13 mouse cellular contexts compared by ENCODE assay signal in the genomic region with DNA sequence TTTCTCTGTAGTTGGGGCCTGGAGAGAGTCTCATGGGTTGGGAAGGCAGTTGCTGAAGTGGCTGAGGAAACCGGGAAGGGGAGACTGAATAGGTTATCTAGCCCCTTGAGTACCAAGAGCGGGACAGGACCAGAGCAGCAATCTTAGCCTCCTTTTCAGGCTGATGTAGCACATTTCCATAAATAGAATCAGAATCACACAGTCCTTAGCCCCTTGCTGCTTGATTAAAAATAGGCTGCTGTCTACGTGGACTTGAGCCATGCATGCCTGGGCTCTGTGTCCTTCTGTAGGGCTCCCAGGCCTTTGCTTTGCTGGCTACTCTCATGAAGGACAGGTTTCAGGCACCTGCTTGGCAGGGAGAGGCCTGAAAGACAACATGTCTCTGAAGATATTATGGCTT. TPM values are rescaled to one million over a fixed set of nuclear protein-coding genes. Genes with fewer than 3 reads are reported as not detected.
DNase-seq lines count a peak whose midpoint lies in the region; ATAC-seq and TF ChIP-seq lines count a peak whose summit lies in the region.
"Had no signal": no experiment of that assay in that cellular context is flagged by ENCODE, and none has a peak within 500 bp of the region (broad histone marks: within the 10 kb centered on the region; RNA-seq: fewer than 3 reads in every experiment).

No protein-coding gene starts in this region.

- intact Hi-C loops in heart, postnatal 10 days (cut with DNase I) = no loop called here

- no peak for ATAC-seq in midbrain, postnatal 0 days (ENCODE audit: low FRiP score)

- H3K9ac ChIP-seq in midbrain, postnatal 0 days (replicated peaks; ENCODE audit: low read length, poor library complexity, severe bottlenecking) = no peak overlapping the region
- H3K9ac ChIP-seq: hindbrain, embryonic 15.5 days; liver, postnatal 0 days had no signal

- H3K27me3 ChIP-seq in midbrain, embryonic 10.5 days (ENCODE audit: low read depth, poor library complexity, severe bottlenecking) = no peaks in the 10 kb centered on the region
- no peaks in the 10 kb centered on the region for H3K27me3 ChIP-seq in midbrain, postnatal 0 days (ENCODE audit: insufficient read depth, low read length)
- H3K27me3 ChIP-seq in myocyte (ENCODE audit: control insufficient read depth, insufficient read depth, insufficient read length) = no peaks in the 10 kb centered on the region
- H3K27me3 ChIP-seq: hindbrain, embryonic 15.5 days had no signal

- peak; percentile 10 for DNase-seq in adrenal gland, postnatal 10 days
- DNase-seq in adrenal gland, postnatal 36 days = no peak
- no peak for DNase-seq in midbrain, embryonic 10.5 days (ENCODE audit: low spot score)
- no peak for DNase-seq in midbrain, postnatal 0 days (ENCODE audit: low spot score)
- peak; percentile 63 to 77 for DNase-seq in heart, postnatal 10 days
- no peak for DNase-seq in right cerebral cortex, postnatal 25 days
- DNase-seq in left cerebral cortex, adult 9 months (ENCODE audit: low spot score in 2 of 2) = no peak
- DNase-seq: cerebellum, adult 8-10 months; liver, postnatal 0 days had no signal

- H3K4me2 ChIP-seq in midbrain, postnatal 0 days (ENCODE audit: low read depth, low read length, poor library complexity, severe bottlenecking) = no peak overlapping the region
- H3K4me2 ChIP-seq in myocyte (ENCODE audit: low read depth) = peak overlapping the region; percentile 38
- H3K4me2 ChIP-seq: hindbrain, embryonic 15.5 days had no signal

- peaks cover 46% of the 10 kb centered on the region for H3K4me1 ChIP-seq in midbrain, embryonic 10.5 days
- peaks cover 7% of the 10 kb centered on the region; the same call in 1 of the 2 replicates for H3K4me1 ChIP-seq in midbrain, postnatal 0 days (ENCODE audit: insufficient read depth, low read length)

- no peaks in the 10 kb centered on the region for H3K79me2 ChIP-seq in myocyte (ENCODE audit: control insufficient read depth, insufficient read depth)

- no peak overlapping the region for H3K4me3 ChIP-seq in midbrain, embryonic 10.5 days
- no peak overlapping the region for H3K4me3 ChIP-seq in midbrain, postnatal 0 days (ENCODE audit: low read depth, low read length)
- no peak overlapping the region for H3K4me3 ChIP-seq in myocyte
- H3K4me3 ChIP-seq: hindbrain, embryonic 15.5 days had no signal

- WGBS in midbrain, embryonic 10.5 days = 81% methylated on average over 3 of the region's 3 CpGs
- 31% methylated on average over 3 of the region's 3 CpGs for WGBS in midbrain, postnatal 0 days

- TF ChIP-seq POLR2A in myocyte (IDR thresholded peaks at IDR 0.05; ENCODE audit: insufficient read length, low read depth) = no peak

- no peaks in the 10 kb centered on the region for H3K9me3 ChIP-seq in midbrain, embryonic 10.5 days (replicated peaks)
- no peaks in the 10 kb centered on the region for H3K9me3 ChIP-seq in midbrain, postnatal 0 days (ENCODE audit: low read length)
- H3K9me3 ChIP-seq: hindbrain, embryonic 15.5 days had no signal

- H3K27ac ChIP-seq in midbrain, embryonic 10.5 days (replicated peaks) = peak overlapping the region; percentile 60; the same call in 1 of the 2 replicates
- H3K27ac ChIP-seq in midbrain, postnatal 0 days (ENCODE audit: low read depth, low read length) = no peak overlapping the region
- H3K27ac ChIP-seq: kidney, postnatal 0 days had no signal

- no peak for TF ChIP-seq CTCF in midbrain, postnatal 0 days (IDR thresholded peaks at IDR 0.05)

- no peaks in the 10 kb centered on the region for H3K36me3 ChIP-seq in midbrain, embryonic 10.5 days
- no peaks in the 10 kb centered on the region for H3K36me3 ChIP-seq in midbrain, postnatal 0 days (ENCODE audit: insufficient read depth, low read length)
- no peaks in the 10 kb centered on the region for H3K36me3 ChIP-seq in myocyte (ENCODE audit: control insufficient read depth, insufficient read depth)
- H3K36me3 ChIP-seq: G1E; hindbrain, embryonic 15.5 days had no signal

- H3ac ChIP-seq in myocyte (ENCODE audit: control insufficient read depth, insufficient read length) = no peak overlapping the region

TF ChIP-seq in myocyte, 11 proteins besides CTCF, POLR2A, EP300 and RAD21:
- TF ChIP-seq MYOG (IDR thresholded peaks at IDR 0.05; ENCODE audit: control insufficient read depth in 1 of 3, insufficient read depth in 1 of 3, insufficient read length in 2 of 3, low read depth in 2 of 3) (no peak), MYOD1 (IDR thresholded peaks at IDR 0.05; ENCODE audit: control insufficient read depth in 1 of 3, insufficient read length in 2 of 3, low read depth in 2 of 3) (no peak), SRF (IDR thresholded peaks at IDR 0.05; ENCODE audit: control insufficient read depth, insufficient read length, low read depth) (no peak), CEBPB (IDR thresholded peaks at IDR 0.05; ENCODE audit: insufficient read depth, poor library complexity, severe bottlenecking) (no peak), REST (IDR thresholded peaks at IDR 0.05; ENCODE audit: insufficient read depth, insufficient read length) (no peak), MAX (IDR thresholded peaks at IDR 0.05; ENCODE audit: low read depth) (no peak), E2F4 (IDR thresholded peaks at IDR 0.05; ENCODE audit: insufficient read depth) (no peak), TCF12 (IDR thresholded peaks at IDR 0.05; ENCODE audit: insufficient read depth, poor library complexity, severe bottlenecking) (no peak), TCF3 (IDR thresholded peaks at IDR 0.05; ENCODE audit: insufficient read length, low read depth) (no peak), USF1 (IDR thresholded peaks at IDR 0.05; ENCODE audit: low read depth) (no peak), POLR2AphosphoS2 (IDR thresholded peaks at IDR 0.05; ENCODE audit: insufficient read length, low read depth) (no peak)

RNA-seq across cellular contexts. Expression of gene Pbx1, which starts 44.8 kb away (rescaled TPM):
- 100 to 1,000 TPM; 117 to 131 TPM for total RNA-seq in adrenal gland, postnatal 10 days (2021)
- 100 to 1,000 TPM; 162 to 190 TPM for total RNA-seq in adrenal gland, postnatal 36 days (2021)
- polyA plus RNA-seq in midbrain, embryonic 10.5 days (2016; fragmentation: Nextera tagmentation; extraction: Ambion mirVana) = 34.9 and 42.3 TPM in 2 replicates
- 83.4 and 104 TPM in 2 replicates for total RNA-seq in midbrain, postnatal 0 days (2014; rRNA removed)
- polyA plus RNA-seq in midbrain, postnatal 0 days (2015; fragmentation: Nextera tagmentation; extraction: Ambion mirVana) = 50.6 and 57.6 TPM in 2 replicates
- 10 to 100 TPM; 67.4 to 78.3 TPM for total RNA-seq in heart, postnatal 10 days (2021)
- polyA plus RNA-seq in myocyte (2012; fragmentation: generic; extraction: Trizol) = 11.4 TPM
- polyA plus RNA-seq: G1E had no signal

Comparison
In these comparisons a context has a peak if more than half of its experiments do, and no peak if none do; other contexts are left out.
1. DNase-seq: peak in adrenal gland, postnatal 10 days (single experiment) and heart, postnatal 10 days (2 of 2); none in adrenal gland, postnatal 36 days (0 of 2), midbrain, embryonic 10.5 days (single experiment), midbrain, postnatal 0 days (single experiment), right cerebral cortex, postnatal 25 days (single experiment) and left cerebral cortex, adult 9 months (0 of 2).